Mouse (Mus musculus) urinary bladder, adult 18-20 months (tissue): Measurements from ENCODE around the gene 2310057M21Rik.

Experiments used
- DNase-seq, 2 experiments: peaks; one replicate each; pipeline ENCODE4 v3.0.0; 2022; ENCODE audit warnings: low spot score in 2 of 2, mixed read lengths in 2 of 2

2310057M21Rik gene

DNA sequence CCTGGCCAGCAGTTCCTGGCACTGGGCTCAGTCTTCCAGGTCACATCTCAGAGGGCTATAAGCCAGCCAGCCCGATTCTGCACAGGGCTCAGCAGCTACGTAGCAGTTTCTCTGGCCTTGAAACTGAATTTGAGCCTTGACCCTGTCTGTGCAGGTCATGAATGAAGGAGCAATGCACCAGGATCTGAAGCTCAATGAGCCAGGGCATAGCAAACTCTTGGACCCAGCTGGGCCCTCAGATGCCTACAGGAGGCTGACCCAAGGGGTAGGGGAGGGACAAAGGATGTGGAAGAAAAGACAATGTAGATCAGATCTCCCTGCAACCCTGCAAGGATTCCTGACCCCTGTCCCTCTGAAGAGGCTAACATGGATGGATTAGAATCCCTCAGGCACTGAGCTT lies 40.4 kb downstream of the 2310057M21Rik start, which contains the start of gene Cuzd1:
Cuzd1 (minus strand) TSS at position 101 of the 400 bp plus-strand sequence.
- no peak for DNase-seq

- DNase-seq = no peak
These were observed 44.2 kb downstream of the 2310057M21Rik start for GRCm38 (mm10) chr7:131318340-131318739.

DNA sequence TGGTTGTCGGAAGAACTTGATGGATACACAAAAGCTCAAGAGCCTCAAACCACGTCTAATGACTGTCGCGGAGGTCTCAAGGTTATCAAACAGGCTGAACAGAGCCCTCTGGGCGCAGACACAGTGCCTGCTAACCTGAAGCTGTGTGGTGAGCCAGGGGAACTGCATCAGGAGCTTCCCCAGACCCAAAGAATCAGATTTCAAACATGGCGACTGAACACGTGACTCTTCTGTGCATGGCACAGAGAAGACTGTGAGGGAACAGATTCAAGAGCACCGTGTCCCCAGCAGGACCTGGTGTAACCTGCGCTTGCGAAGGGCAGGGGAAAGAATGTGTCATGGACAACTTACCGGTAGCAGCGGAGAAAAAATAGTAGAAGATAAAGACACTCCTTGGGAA lies 45.0 kb downstream of the 2310057M21Rik start:
- DNase-seq = no peak

DNA sequence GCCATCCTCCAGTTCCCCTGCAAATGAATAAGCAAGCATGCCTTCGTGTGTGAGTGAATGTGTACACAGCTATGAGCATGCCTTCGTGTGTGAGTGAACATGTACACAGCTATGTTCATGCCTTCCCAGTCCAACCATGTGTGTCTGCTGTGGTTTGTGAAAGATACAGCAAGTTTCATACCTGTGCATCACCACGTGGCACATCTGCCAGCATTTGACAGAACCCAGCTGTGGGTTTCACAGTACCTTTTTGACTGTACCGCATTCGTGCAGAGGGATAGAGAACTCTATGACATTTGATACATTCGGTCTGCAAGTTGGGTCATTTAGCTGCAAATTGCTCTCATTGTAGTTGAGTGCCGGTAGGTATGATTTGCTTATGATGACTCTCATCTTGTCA lies 48.1 kb downstream of the 2310057M21Rik start:
- no peak for DNase-seq

DNA sequence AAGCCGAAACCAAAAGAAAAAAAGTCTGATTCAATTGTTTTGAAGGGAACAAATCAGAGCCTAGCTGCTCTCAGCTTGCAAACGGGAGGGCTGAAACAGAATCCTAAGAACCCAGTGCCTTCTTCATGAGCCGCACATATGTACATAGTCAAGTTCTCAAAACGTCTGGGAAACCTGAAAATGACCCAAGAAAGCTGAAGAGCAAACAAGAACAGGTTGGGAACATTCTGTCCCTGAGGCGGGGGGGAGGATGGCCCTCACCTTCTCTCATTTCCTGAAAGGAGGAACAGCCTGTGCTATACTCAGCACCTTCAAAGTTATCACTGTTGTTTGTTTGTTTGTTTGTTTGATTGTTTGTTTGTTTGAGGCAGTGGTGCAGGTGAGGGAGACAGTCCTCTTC lies 55.8 kb downstream of the 2310057M21Rik start:
- no peak for DNase-seq

DNA sequence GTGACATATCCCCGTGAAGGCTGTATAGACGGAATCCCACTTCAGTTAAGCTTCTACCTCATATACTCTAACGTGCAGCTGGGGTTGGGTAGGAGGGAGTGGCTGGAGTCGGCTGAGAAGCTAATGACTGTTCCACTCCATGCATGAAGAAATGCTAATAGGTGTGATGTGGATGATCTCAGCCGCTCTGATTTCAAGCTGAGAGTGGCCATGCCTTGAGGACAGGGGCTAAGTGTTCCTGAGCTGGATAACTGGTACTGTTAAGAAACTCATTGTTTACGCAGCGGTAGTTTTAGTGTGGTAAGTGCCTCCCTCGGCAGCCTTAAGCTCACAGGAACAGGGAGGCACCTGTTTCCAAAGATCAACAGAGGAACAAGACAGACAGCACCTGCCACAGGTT lies 59.2 kb downstream of the 2310057M21Rik start:
- no peak for DNase-seq

DNA sequence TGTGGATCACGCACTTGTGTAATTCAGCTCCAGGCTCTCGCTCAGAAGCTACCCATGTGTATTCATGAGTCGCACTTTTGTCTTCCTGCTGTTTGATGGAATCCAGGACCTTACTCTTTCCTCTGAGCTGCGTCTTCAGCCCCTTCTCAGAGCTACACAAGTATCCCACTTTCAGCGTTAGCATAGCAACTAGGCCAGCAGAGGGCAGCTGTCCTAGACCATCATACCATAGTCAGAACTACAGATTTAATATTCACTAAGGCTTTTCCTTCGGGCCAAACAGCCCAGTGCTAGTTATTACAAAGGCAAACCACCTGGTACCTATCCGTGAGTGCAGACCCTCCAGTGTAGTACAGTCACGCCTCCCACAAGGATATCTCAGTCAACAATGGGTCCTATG lies 65.4 kb downstream of the 2310057M21Rik start:
- DNase-seq = no peak
